Mouse (Mus musculus): ENCODE measurements around the gene Erbb2. TPM values are rescaled to one million over a fixed set of nuclear protein-coding genes. Genes with fewer than 3 reads are reported as not detected.
A peak's percentile ranks its signal among the peaks of the same experiment; 100 is the strongest.

The Erbb2 gene
- polyA plus RNA-seq, 1 experiment from 2014 or later = 48.3 TPM

- Histone ChIP-seq H3K9ac (ENCODE audit: low read depth, low read length) (no peak overlapping the region), H3K36me3 (ENCODE audit: control insufficient read depth, insufficient read depth, low read length) (no peaks in the 10 kb centered on the region), H3K4me2 (ENCODE audit: low read depth, low read length) (no peak overlapping the region), H3K27ac (replicated peaks; ENCODE audit: low read depth, low read length) (no peak overlapping the region), H3K9me3 (ENCODE audit: control insufficient read depth, low read length) (no peaks in the 10 kb centered on the region), H3K4me3 (ENCODE audit: low read depth, low read length) (no peak overlapping the region), H3K4me1 (ENCODE audit: control insufficient read depth, insufficient read depth, low read length) (0 out of 2 replicates have a peak, but pooled peaks cover 2% of the 10 kb centered on the region), H3K27me3 (replicated peaks; ENCODE audit: control insufficient read depth, insufficient read depth, low read length) (no peaks in the 10 kb centered on the region)
- DNase-seq (ENCODE audit: low spot score) (no peak), ATAC-seq (ENCODE audit: low read depth) (no peak)
- WGBS = 58% methylated on average over 4 of the region's 4 CpGs
Observed at GRCm38 (mm10) chr11:98472696-98473095, 60.4 kb downstream of the Erbb2 start.

GRCm38 (mm10) chr11:98473916-98474479 lies 61.7 kb downstream of the Erbb2 start:
- ATAC-seq (ENCODE audit: low read depth) = no peak
- no peak overlapping the region for H3K27ac ChIP-seq (replicated peaks; ENCODE audit: low read depth, low read length)
- H3K27me3 ChIP-seq (replicated peaks; ENCODE audit: control insufficient read depth, insufficient read depth, low read length) = no peaks in the 10 kb centered on the region
- peak; percentile 39 for DNase-seq (ENCODE audit: low spot score)
- H3K9ac ChIP-seq (ENCODE audit: low read depth, low read length) = no peak overlapping the region
- 0 out of 2 replicates have a peak, but pooled peaks cover 2% of the 10 kb centered on the region for H3K4me1 ChIP-seq (ENCODE audit: control insufficient read depth, insufficient read depth, low read length)
- no peak overlapping the region for H3K4me2 ChIP-seq (ENCODE audit: low read depth, low read length)
- WGBS = 45% methylated on average over 8 of the region's 8 CpGs
- no peaks in the 10 kb centered on the region for H3K9me3 ChIP-seq (ENCODE audit: control insufficient read depth, low read length)
- H3K36me3 ChIP-seq (ENCODE audit: control insufficient read depth, insufficient read depth, low read length) = no peaks in the 10 kb centered on the region
- H3K4me3 ChIP-seq (ENCODE audit: low read depth, low read length) = no peak overlapping the region

GRCm38 (mm10) chr11:98474967-98475366 lies 62.7 kb downstream of the Erbb2 start:
- Histone ChIP-seq H3K4me3 (ENCODE audit: low read depth, low read length) (no peak overlapping the region), H3K27me3 (replicated peaks; ENCODE audit: control insufficient read depth, insufficient read depth, low read length) (no peaks in the 10 kb centered on the region), H3K4me1 (ENCODE audit: control insufficient read depth, insufficient read depth, low read length) (0 out of 2 replicates have a peak, but pooled peaks cover 2% of the 10 kb centered on the region), H3K36me3 (ENCODE audit: control insufficient read depth, insufficient read depth, low read length) (no peaks in the 10 kb centered on the region), H3K9ac (ENCODE audit: low read depth, low read length) (no peak overlapping the region), H3K27ac (replicated peaks; ENCODE audit: low read depth, low read length) (no peak overlapping the region), H3K4me2 (ENCODE audit: low read depth, low read length) (no peak overlapping the region), H3K9me3 (ENCODE audit: control insufficient read depth, low read length) (no peaks in the 10 kb centered on the region)
- DNase-seq (ENCODE audit: low spot score) (no peak), ATAC-seq (ENCODE audit: low read depth) (no peak)
- 81% methylated on average over 11 of the region's 11 CpGs for WGBS

- no peaks in the 10 kb centered on the region for H3K9me3 ChIP-seq (ENCODE audit: control insufficient read depth, low read length)
- H3K27ac ChIP-seq (replicated peaks; ENCODE audit: low read depth, low read length) = no peak overlapping the region
- H3K4me1 ChIP-seq (ENCODE audit: control insufficient read depth, insufficient read depth, low read length) = 0 out of 2 replicates have a peak, but pooled peaks cover 2% of the 10 kb centered on the region
- H3K4me3 ChIP-seq (ENCODE audit: low read depth, low read length) = no peak overlapping the region
- WGBS = 89% methylated on average over 9 of the region's 9 CpGs
- no peaks in the 10 kb centered on the region for H3K27me3 ChIP-seq (replicated peaks; ENCODE audit: control insufficient read depth, insufficient read depth, low read length)
- no peak overlapping the region for H3K9ac ChIP-seq (ENCODE audit: low read depth, low read length)
- no peaks in the 10 kb centered on the region for H3K36me3 ChIP-seq (ENCODE audit: control insufficient read depth, insufficient read depth, low read length)
- DNase-seq (ENCODE audit: low spot score) = no peak
- H3K4me2 ChIP-seq (ENCODE audit: low read depth, low read length) = no peak overlapping the region
- ATAC-seq (ENCODE audit: low read depth) = no peak
Observed at GRCm38 (mm10) chr11:98475630-98476433, 63.6 kb downstream of the Erbb2 start.

- ATAC-seq (ENCODE audit: low read depth) = no peak
- no peak overlapping the region for H3K27ac ChIP-seq (replicated peaks; ENCODE audit: low read depth, low read length)
- WGBS = 76% methylated on average over 4 of the region's 4 CpGs
Observed at GRCm38 (mm10) chr11:98476434-98476807, 64.2 kb downstream of the Erbb2 start.

GRCm38 (mm10) chr11:98477011-98477701 lies 64.9 kb downstream of the Erbb2 start:
- Histone ChIP-seq H3K36me3 (ENCODE audit: control insufficient read depth, insufficient read depth, low read length) (no peaks in the 10 kb centered on the region), H3K27ac (replicated peaks; ENCODE audit: low read depth, low read length) (no peak overlapping the region), H3K4me1 (ENCODE audit: control insufficient read depth, insufficient read depth, low read length) (no peaks in the 10 kb centered on the region), H3K4me2 (ENCODE audit: low read depth, low read length) (no peak overlapping the region), H3K27me3 (replicated peaks; ENCODE audit: control insufficient read depth, insufficient read depth, low read length) (no peaks in the 10 kb centered on the region), H3K4me3 (ENCODE audit: low read depth, low read length) (no peak overlapping the region), H3K9me3 (ENCODE audit: control insufficient read depth, low read length) (no peaks in the 10 kb centered on the region), H3K9ac (ENCODE audit: low read depth, low read length) (no peak overlapping the region)
- DNase-seq (ENCODE audit: low spot score) = no peak
- 65% methylated on average over 13 of the region's 14 CpGs for WGBS
- no peak for ATAC-seq (ENCODE audit: low read depth)

More at GRCm38 (mm10) chr11:98476434-98476807, 64.2 kb downstream of the Erbb2 start:
- H3K4me3 ChIP-seq (ENCODE audit: low read depth, low read length) = no peak overlapping the region
- no peak overlapping the region for H3K9ac ChIP-seq (ENCODE audit: low read depth, low read length)
- no peaks in the 10 kb centered on the region for H3K36me3 ChIP-seq (ENCODE audit: control insufficient read depth, insufficient read depth, low read length)
- no peak overlapping the region for H3K4me2 ChIP-seq (ENCODE audit: low read depth, low read length)
- no peaks in the 10 kb centered on the region for H3K9me3 ChIP-seq (ENCODE audit: control insufficient read depth, low read length)
- no peak for DNase-seq (ENCODE audit: low spot score)
- no peaks in the 10 kb centered on the region for H3K27me3 ChIP-seq (replicated peaks; ENCODE audit: control insufficient read depth, insufficient read depth, low read length)
- no peaks in the 10 kb centered on the region for H3K4me1 ChIP-seq (ENCODE audit: control insufficient read depth, insufficient read depth, low read length)

- no peaks in the 10 kb centered on the region for H3K9me3 ChIP-seq (ENCODE audit: control insufficient read depth, low read length)
- no peak for DNase-seq (ENCODE audit: low spot score)
- no peaks in the 10 kb centered on the region for H3K36me3 ChIP-seq (ENCODE audit: control insufficient read depth, insufficient read depth, low read length)
- no peak overlapping the region for H3K27ac ChIP-seq (replicated peaks; ENCODE audit: low read depth, low read length)
- H3K4me3 ChIP-seq (ENCODE audit: low read depth, low read length) = no peak overlapping the region
- H3K27me3 ChIP-seq (replicated peaks; ENCODE audit: control insufficient read depth, insufficient read depth, low read length) = no peaks in the 10 kb centered on the region
- no peaks in the 10 kb centered on the region for H3K4me1 ChIP-seq (ENCODE audit: control insufficient read depth, insufficient read depth, low read length)
- ATAC-seq (ENCODE audit: low read depth) = no peak
- no peak overlapping the region for H3K4me2 ChIP-seq (ENCODE audit: low read depth, low read length)
- 54% methylated on average over 13 of the region's 13 CpGs for WGBS
- no peak overlapping the region for H3K9ac ChIP-seq (ENCODE audit: low read depth, low read length)
Observed at GRCm38 (mm10) chr11:98479026-98479939, 67.0 kb downstream of the Erbb2 start.

- 77% methylated on average over 12 of the region's 12 CpGs for WGBS
- no peak for DNase-seq (ENCODE audit: low spot score)
- H3K4me3 ChIP-seq (ENCODE audit: low read depth, low read length) = no peak overlapping the region
- H3K4me2 ChIP-seq (ENCODE audit: low read depth, low read length) = no peak overlapping the region
- H3K9me3 ChIP-seq (ENCODE audit: control insufficient read depth, low read length) = no peaks in the 10 kb centered on the region
- no peak for ATAC-seq (ENCODE audit: low read depth)
- H3K36me3 ChIP-seq (ENCODE audit: control insufficient read depth, insufficient read depth, low read length) = no peaks in the 10 kb centered on the region
- no peak overlapping the region for H3K27ac ChIP-seq (replicated peaks; ENCODE audit: low read depth, low read length)
- no peaks in the 10 kb centered on the region for H3K27me3 ChIP-seq (replicated peaks; ENCODE audit: control insufficient read depth, insufficient read depth, low read length)
- H3K4me1 ChIP-seq (ENCODE audit: control insufficient read depth, insufficient read depth, low read length) = no peaks in the 10 kb centered on the region
- no peak overlapping the region for H3K9ac ChIP-seq (ENCODE audit: low read depth, low read length)
Observed at GRCm38 (mm10) chr11:98479940-98480497, 67.7 kb downstream of the Erbb2 start.
